Mouse (Mus musculus): ENCODE measurements at regions not wholly inside any gene's neighbourhood (a gene's known extent, or its start where the extent isn't known, plus 50 kb on each side); places are given as distances from the start of the nearest gene placed in this dataset.
A peak's percentile ranks its signal among the peaks of the same experiment; 100 is the strongest.

- DNase-seq (ENCODE audit: low read depth) = peak; percentile 24
- TF ChIP-seq CTCF (IDR thresholded peaks at IDR 0.05; ENCODE audit: borderline replicate concordance, extremely low read depth, insufficient read depth, insufficient read length) = no peak
- TF ChIP-seq POLR2A (IDR thresholded peaks at IDR 0.05; ENCODE audit: borderline replicate concordance, extremely low read depth, insufficient read depth, insufficient read length, poor library complexity, severe bottlenecking) = no peak
Observed at GRCm38 (mm10) chr10:47185487-47185886, 1607.9 kb downstream of the Hace1 start.

- no peak for TF ChIP-seq CTCF (IDR thresholded peaks at IDR 0.05; ENCODE audit: borderline replicate concordance, extremely low read depth, insufficient read depth, insufficient read length)
- no peak for TF ChIP-seq POLR2A (IDR thresholded peaks at IDR 0.05; ENCODE audit: borderline replicate concordance, extremely low read depth, insufficient read depth, insufficient read length, poor library complexity, severe bottlenecking)
- DNase-seq (ENCODE audit: low read depth) = no peak
Observed at GRCm38 (mm10) chr10:47216204-47216603, 1638.6 kb downstream of the Hace1 start.

DNA sequence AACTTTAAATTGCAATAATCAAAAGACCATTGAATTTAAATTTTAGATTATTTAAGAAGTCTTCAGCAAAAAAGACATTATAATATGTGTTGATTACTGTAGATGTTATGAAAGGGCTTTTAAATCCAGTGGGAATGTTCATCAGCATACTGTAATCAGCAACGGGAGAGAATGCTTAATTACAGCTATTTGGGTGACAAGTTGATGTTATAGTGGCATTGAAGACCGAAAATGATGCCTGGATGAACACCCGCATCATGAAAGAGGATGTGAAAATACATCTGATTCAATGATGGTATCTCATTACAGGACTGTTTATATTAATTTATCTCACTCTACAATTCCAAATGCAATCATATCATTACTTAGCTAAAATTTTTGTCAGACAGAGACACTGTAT is 1685.4 kb downstream of the Hace1 start:
- TF ChIP-seq POLR2A (IDR thresholded peaks at IDR 0.05; ENCODE audit: borderline replicate concordance, extremely low read depth, insufficient read depth, insufficient read length, poor library complexity, severe bottlenecking) (no peak), CTCF (IDR thresholded peaks at IDR 0.05; ENCODE audit: borderline replicate concordance, extremely low read depth, insufficient read depth, insufficient read length) (no peak)
- DNase-seq (ENCODE audit: low read depth) = peak; percentile 84

DNA sequence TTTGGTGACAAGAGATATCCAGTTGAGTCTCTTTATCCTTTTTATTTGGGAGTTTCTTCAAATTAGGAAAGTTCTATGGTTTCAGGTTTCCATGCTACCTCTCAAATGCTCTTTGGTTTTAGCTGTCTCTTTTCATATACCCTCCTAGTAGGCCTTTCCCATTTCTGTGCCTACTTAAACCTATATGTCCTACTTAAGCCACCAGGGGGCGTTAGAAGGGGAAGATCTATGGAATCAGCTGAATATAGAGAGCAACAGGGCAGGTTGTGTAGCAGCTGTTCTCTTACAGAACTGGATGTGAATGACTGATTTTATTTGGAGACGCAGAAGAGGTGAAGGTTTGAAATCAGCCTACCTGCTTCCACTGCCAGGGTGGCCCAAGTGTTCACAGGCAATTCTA is 1708.1 kb downstream of the Hace1 start:
- peak; percentile 13 for DNase-seq (ENCODE audit: low read depth)

DNA sequence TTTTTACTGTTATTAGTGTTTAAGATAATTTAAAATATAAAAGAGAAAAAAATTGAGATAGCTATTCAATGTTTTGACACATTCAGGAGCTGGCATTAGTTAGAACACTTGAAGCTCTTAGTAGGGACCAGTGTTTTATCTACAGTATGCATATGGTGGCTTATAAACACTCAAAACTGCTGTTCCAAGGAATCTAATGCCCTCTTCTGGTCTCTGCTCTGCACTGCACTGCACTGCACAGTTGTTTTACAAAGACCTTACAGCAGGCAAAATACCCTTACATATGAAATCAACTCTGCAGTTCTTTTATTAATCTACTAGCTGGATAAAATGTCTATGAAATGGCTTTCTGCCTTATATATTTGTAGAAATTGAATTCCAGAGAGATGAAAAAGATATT is 1722.5 kb downstream of the Hace1 start:
- no peak for DNase-seq (ENCODE audit: low read depth)
- no peak for TF ChIP-seq POLR2A (IDR thresholded peaks at IDR 0.05; ENCODE audit: borderline replicate concordance, extremely low read depth, insufficient read depth, insufficient read length, poor library complexity, severe bottlenecking)
- no peak for TF ChIP-seq CTCF (IDR thresholded peaks at IDR 0.05; ENCODE audit: borderline replicate concordance, extremely low read depth, insufficient read depth, insufficient read length)

More for the DNA sequence above, 1708.1 kb downstream of the Hace1 start:
- peak; percentile 10; the same call in 1 of the 2 replicates for TF ChIP-seq CTCF (IDR thresholded peaks at IDR 0.05; ENCODE audit: borderline replicate concordance, extremely low read depth, insufficient read depth, insufficient read length)
- no peak for TF ChIP-seq POLR2A (IDR thresholded peaks at IDR 0.05; ENCODE audit: borderline replicate concordance, extremely low read depth, insufficient read depth, insufficient read length, poor library complexity, severe bottlenecking)
